Mouse (Mus musculus): ENCODE data around the gene Mns1. TPM values are rescaled to one million over a fixed set of nuclear protein-coding genes. Genes with fewer than 3 reads are reported as not detected.
"Not testable (repeated sequence)": the region's sequence is repeated elsewhere in the genome, so short reads cannot be mapped to it uniquely, and the experiment has no call there.

Gene Mns1
- 3.9 and 6.8 TPM in 2 replicates for total RNA-seq (2021)
- long read RNA-seq, experiment 1, full-length matches to known transcripts: 9 of 10 reads
- long read RNA-seq, experiment 1, partial matches to known transcripts: 0 of 10 reads
- long read RNA-seq, experiment 1, other reads (novel, unspliced or antisense): 1 of 10 reads
- long read RNA-seq, experiment 2, full-length matches to known transcripts: 4 of 4 reads
- long read RNA-seq, experiment 2, partial matches to known transcripts: 0 of 4 reads
- long read RNA-seq, experiment 2, other reads (novel, unspliced or antisense): 0 of 4 reads

- peak; percentile 96 for DNase-seq
Observed at GRCm38 (mm10) chr9:72437822-72438701, at the start of gene Mns1. TSS of gene Mns1 (plus strand) at chr9:72438011.

DNA sequence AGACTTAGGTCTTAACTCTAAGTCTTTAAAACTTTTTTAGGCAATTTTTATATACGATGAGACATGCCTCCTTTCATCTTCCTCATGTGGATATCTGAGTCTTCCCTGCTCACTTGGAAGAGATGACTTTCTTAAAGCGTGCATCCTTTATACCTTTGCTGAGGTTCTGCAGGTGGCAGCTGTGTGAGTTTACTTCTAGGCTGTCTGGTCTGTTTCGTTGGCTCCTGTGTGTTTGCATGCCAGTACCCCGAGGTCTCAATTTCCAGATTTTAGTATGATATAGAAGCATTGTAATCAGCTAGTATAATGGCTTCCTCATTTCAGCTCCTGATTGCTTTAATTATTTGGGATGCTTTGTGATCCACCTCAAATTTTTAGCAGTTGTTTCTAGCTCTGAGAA is 48.9 kb upstream of the Mns1 start:
- no peak for DNase-seq

- no peak for DNase-seq
Observed at GRCm38 (mm10) chr9:72389431-72390002, 48.3 kb upstream of the Mns1 start.

DNA sequence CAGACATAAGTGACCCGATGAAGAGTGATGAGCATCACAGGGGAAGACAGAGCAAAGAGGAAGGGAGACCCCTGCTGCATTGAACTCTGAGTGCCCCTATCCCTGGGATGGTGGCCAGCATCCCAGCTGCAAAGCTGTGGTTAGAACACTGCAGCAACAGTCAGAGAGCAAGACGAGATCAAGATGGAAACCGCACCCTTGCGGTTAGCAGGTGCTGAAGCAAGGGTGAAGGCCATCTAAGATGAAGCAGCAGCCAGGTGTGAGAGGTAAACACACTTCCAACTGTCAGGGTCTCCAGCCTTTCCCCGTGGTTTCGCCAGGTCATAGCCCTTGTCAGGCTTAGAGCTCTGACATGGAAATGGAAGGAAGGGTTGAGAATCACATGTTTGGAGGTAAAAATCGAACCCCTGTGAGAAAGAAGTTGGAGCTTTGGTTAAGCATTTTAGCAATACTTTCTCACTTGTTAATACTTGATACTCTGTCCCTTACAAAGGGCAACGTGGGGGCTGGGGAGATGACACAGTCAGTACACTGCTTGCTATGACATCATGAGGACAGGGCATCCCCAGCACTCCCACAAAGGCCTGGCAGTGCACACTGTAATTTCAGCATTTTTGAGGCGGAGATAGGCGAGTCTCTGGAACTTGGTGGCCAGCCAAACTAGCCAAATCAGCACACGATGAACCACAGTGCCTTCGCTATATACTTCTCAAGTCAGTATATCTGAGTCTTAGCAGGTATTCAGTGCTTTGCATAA is 47.3 kb upstream of the Mns1 start:
- no peak for DNase-seq

DNA sequence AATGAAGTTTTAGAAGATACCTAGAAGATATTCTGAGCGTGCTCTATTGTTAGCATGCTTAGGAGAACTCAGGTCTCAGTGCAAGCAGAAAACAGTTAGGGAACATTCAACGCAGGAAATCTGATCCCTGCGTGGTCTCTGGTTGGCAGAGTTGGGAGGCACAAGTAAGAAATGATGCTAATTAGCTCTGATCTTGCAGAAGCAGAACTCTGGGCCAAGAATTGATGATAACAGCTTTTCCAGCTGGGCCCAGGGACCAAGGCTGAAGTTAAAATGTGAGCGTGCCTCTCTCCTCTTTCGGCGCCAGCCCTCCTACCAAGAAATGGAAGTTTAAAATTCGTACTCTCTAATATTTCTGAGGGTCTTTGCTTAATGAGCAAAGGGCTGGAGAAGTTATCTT is 45.1 kb upstream of the Mns1 start:
- no peak for DNase-seq

DNA sequence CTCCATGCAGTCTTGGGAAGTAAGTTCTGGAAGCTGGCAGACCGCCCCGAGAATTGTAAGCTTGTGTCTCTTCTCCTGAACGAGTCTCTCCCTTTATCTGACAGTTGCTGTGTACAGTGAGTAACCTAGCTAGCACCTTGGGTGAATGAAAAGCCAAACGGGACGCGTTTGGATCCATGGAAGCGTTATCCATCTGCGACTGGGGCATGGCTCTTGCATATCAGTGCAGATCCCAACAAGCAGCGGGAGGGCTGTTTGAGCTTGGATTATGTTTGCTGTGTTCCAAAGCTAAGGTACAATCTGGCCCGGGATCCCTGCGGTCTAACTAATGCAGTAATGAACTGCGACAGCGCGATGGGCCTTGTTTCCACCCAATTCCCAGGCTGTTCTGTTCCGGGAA is 44.6 kb upstream of the Mns1 start:
- no peak for DNase-seq

GRCm38 (mm10) chr9:72393869-72394341 is 43.9 kb upstream of the Mns1 start:
- no peak for DNase-seq

DNA sequence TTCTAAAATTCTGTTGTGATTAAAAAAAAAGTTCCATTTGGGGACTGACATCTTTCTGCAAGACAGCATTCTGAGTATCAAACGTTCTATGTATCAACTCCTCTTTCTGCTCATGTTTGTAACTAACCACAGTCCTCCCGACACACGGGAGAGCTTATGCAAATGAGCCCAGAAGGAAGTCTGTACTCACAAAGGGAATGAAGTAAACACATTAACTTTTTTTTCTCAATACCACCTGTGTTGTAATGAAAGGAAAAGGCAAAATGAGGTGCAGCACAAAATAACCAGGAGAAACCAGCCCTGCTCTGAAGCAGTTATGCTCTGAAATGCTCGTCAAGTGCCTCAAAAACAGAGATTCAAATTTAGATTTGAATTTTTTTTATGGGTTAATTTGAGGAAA is 37.7 kb upstream of the Mns1 start:
- DNase-seq: no peak

DNA sequence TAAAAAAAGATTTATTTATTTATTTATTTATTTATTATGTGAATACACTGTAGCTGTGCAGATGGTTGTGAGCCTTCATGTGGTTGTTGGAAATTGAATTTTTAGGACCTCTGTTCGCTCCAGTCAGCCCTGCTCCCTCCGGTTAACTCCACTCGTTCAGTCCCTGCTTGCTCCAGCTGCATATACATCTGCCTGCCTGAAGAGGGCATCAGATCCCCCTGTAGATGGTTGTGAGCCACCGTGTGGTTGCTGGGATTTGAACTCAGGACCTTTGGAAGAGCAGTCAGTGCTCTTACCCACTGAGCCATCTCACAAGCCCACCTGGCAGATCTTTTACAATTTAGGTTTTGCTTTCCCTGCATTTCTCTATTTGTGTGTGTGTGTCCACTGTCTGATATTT is 36.0 kb upstream of the Mns1 start:
- DNase-seq: not testable (repeated sequence)

GRCm38 (mm10) chr9:72403421-72403820 is 34.4 kb upstream of the Mns1 start:
- DNase-seq: no peak

GRCm38 (mm10) chr9:72404446-72404845 is 33.4 kb upstream of the Mns1 start:
- DNase-seq: no peak

GRCm38 (mm10) chr9:72404934-72405333 is 32.9 kb upstream of the Mns1 start:
- DNase-seq: no peak

GRCm38 (mm10) chr9:72405882-72406638 is 31.8 kb upstream of the Mns1 start:
- DNase-seq: no peak

GRCm38 (mm10) chr9:72408131-72408586 is 29.7 kb upstream of the Mns1 start:
- peak; percentile 84 for DNase-seq

DNA sequence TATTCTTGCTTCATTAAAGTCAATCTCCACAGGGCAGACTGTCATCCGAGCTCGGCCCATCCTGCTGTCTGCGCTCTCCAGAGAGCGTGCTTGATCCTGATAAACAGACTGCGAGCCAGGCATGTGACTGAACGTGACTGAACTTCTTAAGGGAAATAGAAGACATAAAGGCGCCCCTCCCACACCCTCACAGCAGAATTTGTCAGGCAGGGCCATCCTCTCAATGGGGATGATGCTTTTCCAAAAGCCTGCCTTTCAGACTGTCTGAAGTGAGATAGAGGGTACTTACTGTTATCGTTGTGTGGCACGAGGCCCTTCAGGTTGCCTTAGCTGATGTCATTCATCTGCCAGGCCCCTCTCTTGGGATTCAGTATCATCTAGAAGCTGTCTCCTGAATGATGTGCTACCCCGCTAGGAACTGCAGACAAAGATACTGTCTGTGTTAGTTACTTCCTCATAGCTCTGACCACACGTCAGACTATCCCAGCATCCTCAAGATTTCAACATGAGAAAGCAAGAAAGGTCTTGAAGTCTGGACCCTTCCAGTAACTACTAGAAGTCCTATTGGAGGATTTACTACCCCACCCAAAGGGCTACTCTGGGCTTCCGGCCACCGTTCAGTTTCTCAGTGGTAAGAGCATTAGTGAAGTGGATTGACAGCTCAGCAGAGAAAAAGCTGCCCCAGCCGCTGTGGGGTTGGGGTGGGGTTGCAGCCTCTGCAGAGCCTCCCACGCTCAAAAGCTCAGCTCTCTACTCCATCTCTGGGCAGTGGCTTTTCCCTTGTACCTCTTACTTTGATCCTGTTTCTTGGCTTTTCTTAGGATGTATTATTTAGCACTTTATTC is 28.2 kb upstream of the Mns1 start:
- no peak for DNase-seq

GRCm38 (mm10) chr9:72411746-72412145 is 26.1 kb upstream of the Mns1 start:
- DNase-seq: no peak

GRCm38 (mm10) chr9:72418443-72418842 is 19.4 kb upstream of the Mns1 start:
- no peak for DNase-seq

- DNase-seq: no peak
Observed at GRCm38 (mm10) chr9:72420490-72420889, 17.3 kb upstream of the Mns1 start.

GRCm38 (mm10) chr9:72422284-72422683 is 15.5 kb upstream of the Mns1 start:
- no peak for DNase-seq

GRCm38 (mm10) chr9:72422753-72423152 is 15.1 kb upstream of the Mns1 start:
- no peak for DNase-seq

All from adrenal gland, postnatal 14 days (tissue).